Mouse (Mus musculus) spleen, adult 2 months (tissue): ENCODE results near the gene Hoxb5.

Source experiments
- CTCF ChIP-seq: fragments of 200-500 bp; IDR thresholded peaks from 2 replicates; pipeline ENCODE4 v1.5.1; 2011; ENCODE audit warnings: mild to moderate bottlenecking, inconsistent platforms; ENCODE audit not compliant: insufficient read depth, insufficient read length, insufficient replicate concordance; ENCODE audit errors: extremely low read depth
- POLR2A ChIP-seq: fragments of 200-500 bp; IDR thresholded peaks from 2 replicates; pipeline ENCODE4 v1.6.1; 2011; ENCODE audit warnings: low read depth, low read length, inconsistent platforms

- TF ChIP-seq POLR2A, result no peak
- TF ChIP-seq CTCF, result no peak
Observed at GRCm38 (mm10) chr11:96350791-96351190, 47.7 kb downstream of the Hoxb5 start.
